Mouse (Mus musculus): ENCODE data around the gene Hexb. TPM values are rescaled to one million over a fixed set of nuclear protein-coding genes. Genes with fewer than 3 reads are reported as not detected.

The Hexb gene
- polyA plus RNA-seq (2016; fragmentation: Nextera tagmentation; extraction: Ambion mirVana) = 18.7 and 23.4 TPM in 2 replicates

DNA sequence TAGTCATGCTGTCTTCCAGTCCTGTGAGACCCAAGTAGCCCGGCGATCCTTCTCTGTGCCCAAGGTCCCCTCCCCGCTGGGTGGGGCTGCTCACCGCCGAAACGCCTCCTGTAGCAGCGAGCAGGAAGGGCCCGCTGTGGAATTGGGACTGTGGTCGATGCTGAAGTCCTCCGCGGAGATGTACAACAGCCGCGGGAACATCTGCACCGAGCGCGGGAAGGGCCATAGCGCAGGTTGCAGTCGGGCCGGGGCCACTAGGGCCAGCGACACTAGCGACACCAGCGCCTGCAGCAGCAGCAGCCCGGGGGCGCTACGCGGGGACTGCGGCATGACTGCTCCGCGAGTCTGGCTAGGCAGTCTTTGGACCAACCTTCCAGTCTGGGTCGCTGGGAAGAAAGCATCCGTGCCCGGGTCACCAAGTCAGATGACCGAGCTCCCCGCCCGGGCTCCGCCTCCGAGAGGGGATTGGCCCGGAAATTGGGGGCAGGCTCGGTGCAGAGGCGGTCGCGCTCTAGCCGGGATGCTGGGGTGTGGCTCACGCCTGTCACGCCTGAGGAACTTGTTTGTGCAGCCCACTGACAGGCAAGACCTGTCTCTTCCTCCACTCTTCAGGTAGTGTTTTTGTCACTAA is at the start of gene Hexb:
TSS of gene Hexb (minus strand) at position 426 of the 631 bp plus-strand sequence.
- Histone ChIP-seq H3K36me3 (no peaks in the 10 kb centered on the region), H3K9me3 (no peaks in the 10 kb centered on the region), H3K27ac (peak within 1 kb of the TSS; percentile 89), H3K4me1 (replicated peaks) (peaks cover 19% of the 10 kb centered on the region), H3K4me3 (peak within 1 kb of the TSS; percentile 69), H3K27me3 (ENCODE audit: insufficient read depth, poor library complexity, severe bottlenecking) (peaks cover 10% of the 10 kb centered on the region)
- peak; percentile 92 for DNase-seq (ENCODE audit: low spot score)
- WGBS = under 1% methylated on average over 45 of the region's 45 CpGs

DNA sequence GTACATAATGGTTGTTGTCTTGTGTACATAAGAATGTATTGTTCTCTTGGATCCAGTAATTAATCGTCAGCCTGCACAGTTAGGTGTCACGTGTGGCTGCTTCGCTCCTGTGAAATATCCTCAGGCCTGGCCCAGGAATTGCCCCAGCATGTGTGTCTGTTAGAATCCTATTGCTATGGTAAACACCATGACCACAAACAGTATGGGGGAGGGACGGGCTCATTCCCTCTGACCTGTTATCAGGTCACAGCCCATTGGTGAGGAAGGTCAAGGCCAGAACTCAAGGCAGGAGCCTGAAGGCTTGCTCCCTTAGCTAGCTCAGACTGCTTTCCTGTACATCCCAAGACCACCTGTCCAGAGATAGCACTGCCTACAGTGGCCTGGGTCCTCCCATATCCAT is 49.6 kb upstream of the Hexb start:
- DNase-seq (ENCODE audit: low spot score) = no peak
- 63% methylated on average over 4 of the region's 4 CpGs for whole genome bisulfite sequencing
- peak overlapping the region; percentile 84; the same call in 1 of the 2 replicates for H3K27ac ChIP-seq
- peaks cover 81% of the 10 kb centered on the region for H3K36me3 ChIP-seq
- H3K4me1 ChIP-seq (replicated peaks) = peaks cover 100% of the 10 kb centered on the region
- 0 out of 2 replicates have a peak overlapping the region, but pooled peaks have one; percentile 34 for H3K4me3 ChIP-seq
- no peaks in the 10 kb centered on the region for H3K9me3 ChIP-seq
- peaks cover 20% of the 10 kb centered on the region for H3K27me3 ChIP-seq (ENCODE audit: insufficient read depth, poor library complexity, severe bottlenecking)

DNA sequence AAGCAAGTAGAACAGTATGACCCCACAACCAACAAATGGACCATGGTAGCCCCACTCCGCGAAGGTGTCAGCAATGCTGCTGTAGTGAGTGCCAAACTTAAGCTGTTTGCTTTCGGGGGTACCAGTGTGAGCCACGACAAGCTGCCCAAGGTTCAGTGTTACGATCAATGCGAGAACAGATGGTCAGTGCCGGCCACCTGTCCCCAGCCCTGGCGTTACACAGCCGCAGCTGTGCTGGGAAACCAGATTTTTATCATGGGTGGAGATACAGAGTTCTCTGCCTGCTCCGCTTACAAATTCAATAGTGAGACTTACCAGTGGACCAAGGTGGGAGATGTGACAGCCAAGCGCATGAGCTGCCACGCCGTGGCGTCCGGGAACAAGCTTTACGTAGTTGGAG is 48.1 kb upstream of the Hexb start:
- no peak for DNase-seq (ENCODE audit: low spot score)
- Histone ChIP-seq H3K27ac (peak overlapping the region; percentile 53; the same call in 1 of the 2 replicates), H3K4me3 (peak overlapping the region; percentile 16; the same call in 1 of the 2 replicates), H3K27me3 (ENCODE audit: insufficient read depth, poor library complexity, severe bottlenecking) (peaks cover 20% of the 10 kb centered on the region), H3K9me3 (no peaks in the 10 kb centered on the region), H3K4me1 (replicated peaks) (peaks cover 98% of the 10 kb centered on the region), H3K36me3 (peaks cover 67% of the 10 kb centered on the region)
- WGBS = 84% methylated on average over 16 of the region's 16 CpGs

DNA sequence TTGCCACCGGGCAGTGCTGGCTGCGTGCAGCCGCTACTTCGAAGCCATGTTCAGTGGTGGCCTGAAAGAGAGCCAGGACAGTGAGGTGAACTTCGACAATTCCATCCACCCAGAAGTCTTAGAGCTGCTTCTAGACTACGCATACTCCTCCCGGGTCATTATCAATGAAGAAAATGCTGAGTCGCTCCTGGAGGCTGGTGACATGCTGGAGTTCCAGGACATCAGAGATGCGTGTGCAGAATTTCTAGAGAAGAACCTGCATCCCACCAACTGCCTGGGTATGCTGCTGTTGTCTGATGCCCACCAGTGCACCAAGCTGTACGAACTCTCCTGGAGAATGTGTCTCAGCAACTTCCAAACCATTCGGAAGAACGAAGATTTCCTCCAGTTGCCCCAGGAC is 47.0 kb upstream of the Hexb start:
- Histone ChIP-seq H3K27ac (peak overlapping the region; percentile 100), H3K36me3 (peaks cover 58% of the 10 kb centered on the region), H3K27me3 (ENCODE audit: insufficient read depth, poor library complexity, severe bottlenecking) (peaks cover 20% of the 10 kb centered on the region), H3K9me3 (no peaks in the 10 kb centered on the region), H3K4me1 (replicated peaks) (peaks cover 93% of the 10 kb centered on the region), H3K4me3 (peak overlapping the region; percentile 93)
- DNase-seq (ENCODE audit: low spot score) = no peak
- 89% methylated on average over 12 of the region's 12 CpGs for WGBS

DNA sequence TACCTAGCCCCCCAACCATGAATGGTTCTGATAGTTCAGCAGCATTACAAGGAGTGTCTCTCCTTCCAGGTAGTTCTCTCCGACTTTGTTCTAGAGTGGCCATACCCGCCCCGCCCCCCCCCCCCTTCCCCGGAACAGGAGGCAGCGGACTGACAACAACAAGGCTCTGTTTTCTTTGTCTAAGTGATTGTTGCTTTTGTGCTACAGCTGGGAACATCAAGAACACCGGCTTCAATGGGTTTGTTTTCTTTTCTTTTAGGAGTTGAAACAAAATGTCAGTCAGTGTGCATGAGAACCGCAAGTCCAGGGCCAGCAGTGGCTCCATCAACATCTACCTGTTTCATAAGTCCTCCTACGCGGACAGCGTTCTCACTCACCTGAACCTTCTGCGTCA is 46.6 kb upstream of the Hexb start:
- 45% methylated on average over 11 of the region's 11 CpGs for WGBS
- no peaks in the 10 kb centered on the region for H3K9me3 ChIP-seq
- peak overlapping the region; percentile 100 for H3K27ac ChIP-seq
- H3K4me1 ChIP-seq (replicated peaks) = peaks cover 93% of the 10 kb centered on the region
- H3K36me3 ChIP-seq = peaks cover 53% of the 10 kb centered on the region
- H3K27me3 ChIP-seq (ENCODE audit: insufficient read depth, poor library complexity, severe bottlenecking) = peaks cover 20% of the 10 kb centered on the region
- no peak for DNase-seq (ENCODE audit: low spot score)
- H3K4me3 ChIP-seq = peak overlapping the region; percentile 93

DNA sequence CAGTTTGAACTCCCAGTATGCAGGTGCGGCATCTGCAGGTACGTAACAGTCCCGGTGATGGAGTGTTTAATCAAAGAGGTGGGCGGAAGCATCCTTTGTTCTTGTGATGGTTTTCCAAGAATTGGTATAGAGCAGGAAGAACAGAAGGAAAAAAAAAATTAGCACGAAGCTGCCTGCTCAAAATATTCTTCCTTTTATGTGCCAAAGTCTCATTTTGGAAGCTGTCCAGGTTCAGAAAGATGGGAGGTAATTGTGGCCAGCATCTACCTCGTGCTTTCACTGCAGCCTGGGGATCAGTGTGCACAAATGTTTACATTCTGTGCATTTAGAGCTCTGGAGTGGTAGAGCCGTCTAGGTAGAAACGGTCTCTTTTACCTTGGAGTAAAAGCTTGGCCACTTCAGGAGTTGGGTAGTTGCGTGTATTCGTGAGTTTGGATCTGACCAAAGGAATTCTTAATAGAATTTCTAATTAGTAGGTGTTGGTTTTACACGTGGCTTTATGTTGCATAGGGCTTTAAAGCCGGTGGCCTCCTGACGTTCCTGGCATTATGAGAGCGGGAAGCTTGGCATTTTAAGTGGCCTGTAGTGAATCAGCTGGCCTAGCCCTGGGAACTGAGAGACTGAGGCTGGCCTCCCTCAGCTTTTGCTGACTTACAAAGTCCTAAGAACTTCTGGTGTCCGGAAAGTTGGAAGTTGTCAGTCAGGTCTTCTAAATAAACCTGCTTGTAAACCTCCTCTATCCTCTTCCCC is 46.0 kb upstream of the Hexb start:
- DNase-seq (ENCODE audit: low spot score) = no peak
- peaks cover 93% of the 10 kb centered on the region for H3K4me1 ChIP-seq (replicated peaks)
- H3K4me3 ChIP-seq = peak overlapping the region; percentile 93
- peak overlapping the region; percentile 100 for H3K27ac ChIP-seq
- H3K36me3 ChIP-seq = peaks cover 47% of the 10 kb centered on the region
- peaks cover 20% of the 10 kb centered on the region for H3K27me3 ChIP-seq (ENCODE audit: insufficient read depth, poor library complexity, severe bottlenecking)
- H3K9me3 ChIP-seq = no peaks in the 10 kb centered on the region
- 42% methylated on average over 15 of the region's 15 CpGs for WGBS

DNA sequence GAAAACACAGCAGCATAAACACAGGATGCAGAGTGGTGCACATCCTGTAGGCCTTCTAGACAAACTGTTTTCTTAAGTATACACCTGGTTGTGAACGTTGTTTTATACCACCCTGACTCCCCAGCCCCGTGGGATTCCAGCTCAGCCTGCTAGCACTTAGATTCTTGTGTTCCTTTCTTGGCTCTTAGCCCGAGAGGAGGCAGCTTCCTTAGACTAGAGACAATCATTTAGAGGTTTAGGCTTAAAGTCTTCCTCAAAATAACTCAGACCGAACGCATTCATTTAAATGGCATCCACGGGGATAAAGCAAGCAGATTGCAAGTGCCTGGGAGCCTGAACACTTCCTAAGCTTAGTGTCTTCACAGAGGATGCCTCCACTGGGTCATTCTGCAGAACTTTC is 44.6 kb upstream of the Hexb start:
- peaks cover 22% of the 10 kb centered on the region for H3K27me3 ChIP-seq (ENCODE audit: insufficient read depth, poor library complexity, severe bottlenecking)
- H3K4me1 ChIP-seq (replicated peaks) = peaks cover 88% of the 10 kb centered on the region
- WGBS = 7% methylated on average over 6 of the region's 6 CpGs
- peaks cover 33% of the 10 kb centered on the region for H3K36me3 ChIP-seq
- H3K4me3 ChIP-seq = peak overlapping the region; percentile 93
- no peaks in the 10 kb centered on the region for H3K9me3 ChIP-seq
- peak overlapping the region; percentile 100 for H3K27ac ChIP-seq
- no peak for DNase-seq (ENCODE audit: low spot score)

DNA sequence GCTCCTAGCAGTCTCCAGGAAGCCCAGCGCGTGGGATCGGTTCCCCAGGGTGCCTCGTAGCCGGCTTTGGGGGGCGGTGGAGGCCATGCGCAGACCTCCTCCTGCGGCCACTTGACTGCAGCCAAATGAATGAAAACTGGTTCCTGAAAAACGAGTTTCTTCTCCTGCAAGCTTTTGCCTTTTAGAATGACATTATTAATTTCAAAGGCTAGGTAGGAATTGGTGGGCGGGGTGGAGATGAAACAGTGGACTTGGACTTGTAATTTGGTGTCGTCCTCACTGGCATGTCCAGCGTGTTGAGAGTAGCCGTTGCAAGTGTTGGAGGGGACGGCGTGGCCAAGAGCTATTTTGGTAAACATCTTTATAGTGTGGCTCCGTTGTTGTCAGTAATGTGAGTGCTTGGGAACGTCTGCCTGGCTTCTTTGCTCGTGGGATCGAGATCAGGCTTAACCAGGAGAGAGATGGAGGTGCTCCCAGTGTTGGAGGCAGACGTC is 43.7 kb upstream of the Hexb start:
- no peak for DNase-seq (ENCODE audit: low spot score)
- peaks cover 24% of the 10 kb centered on the region for H3K36me3 ChIP-seq
- H3K4me1 ChIP-seq (replicated peaks) = peaks cover 83% of the 10 kb centered on the region
- peak overlapping the region; percentile 100 for H3K27ac ChIP-seq
- peaks cover 20% of the 10 kb centered on the region for H3K27me3 ChIP-seq (ENCODE audit: insufficient read depth, poor library complexity, severe bottlenecking)
- no peaks in the 10 kb centered on the region for H3K9me3 ChIP-seq
- WGBS = under 1% methylated on average over 20 of the region's 20 CpGs
- peak overlapping the region; percentile 93 for H3K4me3 ChIP-seq

DNA sequence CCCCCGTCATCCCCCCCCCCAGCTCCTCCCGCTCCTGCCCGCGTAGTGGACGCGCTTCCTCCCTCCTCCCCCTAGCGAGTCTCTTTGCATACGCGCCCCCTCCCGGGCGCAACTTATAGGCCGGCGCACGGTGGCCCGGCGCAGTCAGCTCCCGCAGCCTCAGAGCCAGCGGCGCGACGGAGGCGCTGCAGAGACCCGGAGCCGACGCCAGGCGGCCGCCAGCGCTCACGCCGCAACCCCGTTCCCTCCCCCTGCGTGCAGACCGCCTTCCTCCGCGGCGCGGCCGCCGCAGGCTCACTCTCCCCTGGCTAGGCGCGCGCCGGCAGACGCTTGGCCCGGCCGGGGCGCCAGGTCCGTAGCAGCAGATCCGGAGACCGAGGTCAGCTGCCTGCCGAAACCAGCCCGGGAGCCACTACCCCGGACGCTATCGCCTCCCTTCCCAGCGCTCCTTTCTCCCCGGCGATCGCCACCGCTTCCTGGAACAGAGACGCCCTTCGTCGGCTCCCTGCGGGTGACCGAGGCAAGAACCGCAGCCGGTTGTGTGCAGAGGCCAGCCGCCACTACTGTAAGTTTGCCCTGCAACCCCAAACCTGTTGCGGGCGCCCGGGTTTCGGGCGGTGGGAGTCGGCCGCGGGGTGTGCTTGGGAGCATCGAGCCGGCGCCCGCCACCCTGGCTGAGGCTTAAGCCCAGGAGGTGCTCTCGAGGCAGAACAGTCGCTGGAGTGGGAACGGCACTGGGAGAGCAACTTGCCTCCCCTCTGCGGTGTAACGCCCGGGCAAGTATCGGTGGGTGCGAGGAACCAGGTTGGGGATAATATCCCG is 43.0 kb upstream of the Hexb start, which contains the start of gene Enc1:
TSS of gene Enc1 (plus strand) at position 141 of the 822 bp plus-strand sequence.
- Histone ChIP-seq H3K36me3 (peaks cover 18% of the 10 kb centered on the region), H3K4me3 (peak within 1 kb of the TSS; percentile 93), H3K9me3 (no peaks in the 10 kb centered on the region), H3K4me1 (replicated peaks) (peaks cover 76% of the 10 kb centered on the region), H3K27ac (peak within 1 kb of the TSS; percentile 100), H3K27me3 (ENCODE audit: insufficient read depth, poor library complexity, severe bottlenecking) (peaks cover 20% of the 10 kb centered on the region)
- peak; percentile 95 for DNase-seq (ENCODE audit: low spot score)
- under 1% methylated on average over 89 of the region's 89 CpGs for WGBS

DNA sequence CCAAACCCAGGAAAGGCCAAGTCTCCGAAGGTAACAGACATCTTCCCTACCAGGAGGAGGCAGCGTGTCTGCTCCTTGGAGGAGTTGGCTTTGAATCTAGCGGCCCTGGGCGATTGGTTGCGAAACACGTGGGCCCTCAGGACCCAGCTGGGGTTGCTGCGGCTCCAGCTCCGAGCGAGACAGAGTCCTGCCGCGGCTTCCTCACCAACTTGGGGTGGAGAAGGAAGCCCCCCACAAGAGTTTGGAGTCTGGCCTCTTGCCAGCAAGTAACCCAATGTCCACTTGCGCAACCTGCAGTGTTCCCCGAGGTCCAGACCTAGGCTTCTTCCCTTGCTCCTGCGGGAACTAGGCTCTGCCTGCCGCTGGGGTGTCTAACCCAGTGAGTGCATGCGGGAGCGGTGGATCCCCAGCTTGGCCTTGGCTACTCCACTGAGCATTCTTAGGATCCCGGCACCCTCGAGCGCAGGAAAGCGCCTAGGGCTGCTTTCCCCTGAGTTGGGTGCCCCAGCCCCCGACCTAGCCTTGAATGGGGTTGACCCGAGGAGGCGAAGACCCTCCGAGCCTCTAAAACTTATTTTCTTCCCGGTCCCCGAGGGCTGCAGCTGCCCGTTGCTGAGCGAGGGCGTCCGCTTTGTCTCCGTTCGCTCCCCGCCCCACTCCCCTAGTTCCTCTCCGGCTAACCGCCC is 42.3 kb upstream of the Hexb start:
- peaks cover 10% of the 10 kb centered on the region for H3K36me3 ChIP-seq

DNA sequence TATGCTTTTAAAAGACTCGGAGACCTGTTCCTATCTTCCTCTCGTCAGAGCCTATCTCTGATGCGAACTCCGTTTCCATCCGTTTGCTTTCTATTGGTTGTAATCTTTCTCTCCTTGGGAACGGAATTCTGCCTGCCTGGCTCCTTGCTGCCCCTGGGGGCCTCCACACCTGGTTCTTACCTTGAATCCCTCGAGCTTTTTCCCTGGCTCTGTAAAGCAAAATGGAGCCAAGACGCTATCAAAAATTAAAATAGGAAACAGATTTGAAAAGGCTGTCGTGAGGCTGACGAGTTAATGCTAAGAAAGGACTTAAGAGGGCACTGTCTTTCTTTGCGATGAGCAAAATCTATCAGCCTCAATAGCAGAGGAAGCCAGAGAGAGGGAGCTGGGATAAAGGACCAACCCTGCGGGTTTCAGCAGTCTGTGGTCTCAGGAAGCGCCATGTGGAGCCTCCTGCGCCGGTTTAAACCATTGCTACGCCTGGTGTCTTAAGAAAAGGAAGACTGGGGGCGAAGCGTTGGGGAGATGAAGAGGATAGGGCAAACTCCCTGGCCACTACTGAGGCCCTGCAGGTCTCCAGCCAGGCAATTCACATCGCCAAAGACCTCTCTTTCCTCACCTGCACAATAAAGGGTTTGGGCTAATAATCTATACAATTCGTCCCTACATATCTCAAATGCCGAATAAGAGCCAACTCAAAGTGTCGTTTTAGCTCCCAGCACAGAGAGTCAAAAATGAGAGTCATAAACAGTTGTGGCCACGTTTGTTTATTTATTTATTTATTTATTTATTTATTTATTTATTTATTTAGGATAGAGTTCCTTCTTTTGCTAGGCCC is 41.4 kb upstream of the Hexb start:
- 5% methylated on average over 23 of the region's 23 CpGs for WGBS
- Histone ChIP-seq H3K27me3 (ENCODE audit: insufficient read depth, poor library complexity, severe bottlenecking) (peaks cover 13% of the 10 kb centered on the region; the same call in 1 of the 2 replicates), H3K4me3 (peak overlapping the region; percentile 93), H3K27ac (peak overlapping the region; percentile 100), H3K36me3 (peaks cover 2% of the 10 kb centered on the region), H3K9me3 (no peaks in the 10 kb centered on the region), H3K4me1 (replicated peaks) (peaks cover 64% of the 10 kb centered on the region)
- DNase-seq (ENCODE audit: low spot score) = peak; percentile 69

More for the DNA sequence above, 42.3 kb upstream of the Hexb start:
- Histone ChIP-seq H3K27ac (peak overlapping the region; percentile 100), H3K27me3 (ENCODE audit: insufficient read depth, poor library complexity, severe bottlenecking) (peaks cover 17% of the 10 kb centered on the region), H3K4me1 (replicated peaks) (peaks cover 68% of the 10 kb centered on the region), H3K4me3 (peak overlapping the region; percentile 93), H3K9me3 (no peaks in the 10 kb centered on the region)
- DNase-seq (ENCODE audit: low spot score) = peak; percentile 89
- WGBS = under 1% methylated on average over 35 of the region's 36 CpGs
